Mouse (Mus musculus) hindbrain, embryonic 16.5 days (tissue): ENCODE data around the gene Itpripl2. TPM values are rescaled to one million over a fixed set of nuclear protein-coding genes. Genes with fewer than 3 reads are reported as not detected.

Experiments used
- ATAC-seq: fragments of 200-750 bp; cut with Nextera tagmentation; 2 replicates; pipeline ENCODE4 v1.8.0; 2017; ENCODE audit warnings: moderate TSS enrichment, moderate library complexity
- H3K27ac ChIP-seq: fragments of 300-500 bp; sonication (generic); 2 replicates; pipeline ENCODE4 v1.5.1; 2014; ENCODE audit warnings: low read depth, mild to moderate bottlenecking, control low read depth, low read length, moderate library complexity
- H3K27me3 ChIP-seq: fragments of 300-500 bp; sonication (generic); replicated peaks from 2 replicates; pipeline ENCODE4 v1.6.1; 2014; ENCODE audit warnings: low read length; ENCODE audit not compliant: control insufficient read depth, insufficient read depth
- H3K36me3 ChIP-seq: fragments of 300-500 bp; sonication (generic); 2 replicates; pipeline ENCODE4 v1.6.1; 2014; ENCODE audit warnings: mild to moderate bottlenecking, low read length, moderate library complexity, mixed read lengths; ENCODE audit not compliant: control insufficient read depth, insufficient read depth
- H3K4me1 ChIP-seq: fragments of 300-500 bp; sonication (generic); 2 replicates; pipeline ENCODE4 v1.6.1; 2014; ENCODE audit warnings: low read depth, low read length; ENCODE audit not compliant: control insufficient read depth, insufficient read depth
- H3K4me2 ChIP-seq: fragments of 300-500 bp; sonication (generic); 2 replicates; pipeline ENCODE4 v1.6.1; 2014; ENCODE audit warnings: mild to moderate bottlenecking, low read length, control low read depth, moderate library complexity
- H3K4me3 ChIP-seq: fragments of 300-500 bp; sonication (generic); 2 replicates; pipeline ENCODE4 v1.5.1; 2014; ENCODE audit warnings: mild to moderate bottlenecking, low read length, control low read depth, moderate library complexity
- H3K9ac ChIP-seq: fragments of 300-500 bp; sonication (generic); 2 replicates; pipeline ENCODE4 v1.6.1; 2014; ENCODE audit warnings: low read depth, mild to moderate bottlenecking, control low read depth, low read length, moderate library complexity
- H3K9me3 ChIP-seq: fragments of 300-500 bp; sonication (generic); 2 replicates; pipeline ENCODE4 v1.6.1; 2014; ENCODE audit warnings: mild to moderate bottlenecking, low read length, moderate library complexity; ENCODE audit not compliant: control insufficient read depth
- WGBS: fragments of 180-500 bp; shearing (Covaris S2); extraction: QIAGEN DNeasy Blood & Tissue Kit; methylation state at CpG from one replicate; pipeline ENCODE4 v1.1.7; 2014; 5-methylcytosine and 5-hydroxymethylcytosine counted together
- polyA plus RNA-seq: library from polyadenylated mRNA; unstranded; fragments of >200 nt; fragmentation: Nextera tagmentation; extraction: Ambion mirVana; gene quantifications from 2 replicates; pipeline ENCODE4 v1.2.1, GENCODE M21; 2015

Itpripl2 gene
- polyA plus RNA-seq, 1 experiment from 2014 or later, result 0.89 TPM

GRCm38 (mm10) chr7:118478835-118479312 lies 12.9 kb downstream of the Itpripl2 start:
- WGBS, result 70% methylated on average over 3 of the region's 3 CpGs
- no peak overlapping the region for H3K9ac ChIP-seq
- H3K4me2 ChIP-seq, result no peak overlapping the region
- no peaks in the 10 kb centered on the region for H3K27me3 ChIP-seq
- H3K4me1 ChIP-seq, result no peaks in the 10 kb centered on the region
- H3K4me3 ChIP-seq, result no peak overlapping the region
- H3K27ac ChIP-seq, result no peak overlapping the region
- no peak for ATAC-seq
- peaks cover 6% of the 10 kb centered on the region; the same call in 1 of the 2 replicates for H3K9me3 ChIP-seq
- no peaks in the 10 kb centered on the region for H3K36me3 ChIP-seq

DNA sequence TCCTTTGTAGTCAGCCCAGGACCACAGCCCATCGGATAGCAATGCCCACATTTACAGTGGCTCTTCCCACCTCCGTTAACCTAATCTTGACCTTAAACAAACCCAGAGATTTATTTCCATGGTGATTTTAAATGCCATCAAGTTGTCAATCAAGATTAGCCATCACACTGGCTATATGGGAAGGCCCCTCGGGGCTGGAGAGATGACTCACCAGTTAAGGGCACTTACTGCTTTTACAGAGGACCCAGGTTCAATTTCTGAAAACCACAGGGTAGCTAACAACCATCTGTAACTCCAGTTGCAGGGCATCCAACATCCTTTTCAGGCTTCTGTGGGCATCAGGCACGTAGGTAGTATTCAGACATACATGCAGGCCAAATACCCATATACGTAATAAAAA lies 15.3 kb downstream of the Itpripl2 start:
- no peak overlapping the region for H3K9ac ChIP-seq
- ATAC-seq, result no peak
- peaks cover 6% of the 10 kb centered on the region; the same call in 1 of the 2 replicates for H3K9me3 ChIP-seq
- no peak overlapping the region for H3K4me2 ChIP-seq
- no peak overlapping the region for H3K27ac ChIP-seq
- no peak overlapping the region for H3K4me3 ChIP-seq
- H3K27me3 ChIP-seq, result no peaks in the 10 kb centered on the region
- H3K4me1 ChIP-seq, result no peaks in the 10 kb centered on the region
- WGBS, result 82% methylated on average over 5 of the region's 5 CpGs
- no peaks in the 10 kb centered on the region for H3K36me3 ChIP-seq

GRCm38 (mm10) chr7:118475008-118475705 lies 16.6 kb downstream of the Itpripl2 start:
- 86% methylated on average over 7 of the region's 7 CpGs for WGBS

DNA sequence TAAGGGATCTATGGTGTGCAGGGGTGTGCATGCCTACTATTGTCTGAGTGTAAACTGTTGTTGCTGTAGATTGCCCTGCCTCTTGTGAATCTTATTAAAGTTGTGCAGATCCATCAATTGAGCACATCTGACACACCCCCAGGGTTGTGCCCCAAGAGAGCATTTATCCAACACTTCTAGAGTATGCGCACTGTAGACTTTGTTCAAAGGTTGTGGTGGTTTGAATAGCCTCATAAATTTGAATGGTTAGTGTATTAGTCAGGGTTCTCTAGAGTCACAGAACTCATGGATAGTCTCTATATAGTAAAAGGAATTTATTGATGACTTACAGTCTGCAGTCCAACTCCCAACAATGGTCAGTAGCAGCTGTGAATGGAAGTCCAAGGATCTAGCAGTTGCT lies 18.9 kb downstream of the Itpripl2 start:
- 78% methylated on average over 1 of the region's 1 CpGs for WGBS

More at GRCm38 (mm10) chr7:118475008-118475705, 16.6 kb downstream of the Itpripl2 start:
- Histone ChIP-seq H3K9me3 (peaks cover 6% of the 10 kb centered on the region; the same call in 1 of the 2 replicates), H3K27ac (no peak overlapping the region), H3K27me3 (no peaks in the 10 kb centered on the region), H3K4me2 (no peak overlapping the region), H3K9ac (no peak overlapping the region), H3K36me3 (no peaks in the 10 kb centered on the region), H3K4me1 (no peaks in the 10 kb centered on the region), H3K4me3 (no peak overlapping the region)
- no peak for ATAC-seq

GRCm38 (mm10) chr7:118468060-118468459 lies 23.7 kb downstream of the Itpripl2 start:
- H3K9me3 ChIP-seq, result no peaks in the 10 kb centered on the region; the same call in 1 of the 2 replicates
- ATAC-seq, result no peak
- no peaks in the 10 kb centered on the region for H3K27me3 ChIP-seq
- H3K27ac ChIP-seq, result no peak overlapping the region
- H3K4me2 ChIP-seq, result no peak overlapping the region
- 87% methylated on average over 3 of the region's 3 CpGs for WGBS
- no peaks in the 10 kb centered on the region for H3K36me3 ChIP-seq
- H3K4me1 ChIP-seq, result peaks cover 3% of the 10 kb centered on the region
- no peak overlapping the region for H3K9ac ChIP-seq
- H3K4me3 ChIP-seq, result no peak overlapping the region

More for the DNA sequence above, 18.9 kb downstream of the Itpripl2 start:
- Histone ChIP-seq H3K4me1 (no peaks in the 10 kb centered on the region), H3K9ac (no peak overlapping the region), H3K27me3 (no peaks in the 10 kb centered on the region), H3K36me3 (no peaks in the 10 kb centered on the region), H3K9me3 (peaks cover 6% of the 10 kb centered on the region; the same call in 1 of the 2 replicates), H3K4me2 (no peak overlapping the region), H3K4me3 (no peak overlapping the region), H3K27ac (no peak overlapping the region)
- ATAC-seq, result no peak

- H3K4me1 ChIP-seq, result peaks cover 8% of the 10 kb centered on the region
- no peak overlapping the region for H3K27ac ChIP-seq
- no peak overlapping the region for H3K4me3 ChIP-seq
- H3K9me3 ChIP-seq, result no peaks in the 10 kb centered on the region
- H3K27me3 ChIP-seq, result no peaks in the 10 kb centered on the region
- no peak overlapping the region for H3K9ac ChIP-seq
- H3K4me2 ChIP-seq, result no peak overlapping the region
- H3K36me3 ChIP-seq, result no peaks in the 10 kb centered on the region
- WGBS, result 57% methylated on average over 4 of the region's 4 CpGs
- no peak for ATAC-seq
Measured at GRCm38 (mm10) chr7:118464432-118464831, 27.3 kb downstream of the Itpripl2 start.

- 24% methylated on average over 11 of the region's 11 CpGs for WGBS
- H3K27me3 ChIP-seq, result no peaks in the 10 kb centered on the region
- peaks cover 8% of the 10 kb centered on the region for H3K4me1 ChIP-seq
- H3K4me3 ChIP-seq, result no peak overlapping the region
- peak; percentile 56 for ATAC-seq
- no peaks in the 10 kb centered on the region for H3K9me3 ChIP-seq
- H3K9ac ChIP-seq, result no peak overlapping the region
- no peak overlapping the region for H3K27ac ChIP-seq
- H3K4me2 ChIP-seq, result no peak overlapping the region
- H3K36me3 ChIP-seq, result no peaks in the 10 kb centered on the region
Measured at GRCm38 (mm10) chr7:118462818-118463762, 28.7 kb downstream of the Itpripl2 start.

DNA sequence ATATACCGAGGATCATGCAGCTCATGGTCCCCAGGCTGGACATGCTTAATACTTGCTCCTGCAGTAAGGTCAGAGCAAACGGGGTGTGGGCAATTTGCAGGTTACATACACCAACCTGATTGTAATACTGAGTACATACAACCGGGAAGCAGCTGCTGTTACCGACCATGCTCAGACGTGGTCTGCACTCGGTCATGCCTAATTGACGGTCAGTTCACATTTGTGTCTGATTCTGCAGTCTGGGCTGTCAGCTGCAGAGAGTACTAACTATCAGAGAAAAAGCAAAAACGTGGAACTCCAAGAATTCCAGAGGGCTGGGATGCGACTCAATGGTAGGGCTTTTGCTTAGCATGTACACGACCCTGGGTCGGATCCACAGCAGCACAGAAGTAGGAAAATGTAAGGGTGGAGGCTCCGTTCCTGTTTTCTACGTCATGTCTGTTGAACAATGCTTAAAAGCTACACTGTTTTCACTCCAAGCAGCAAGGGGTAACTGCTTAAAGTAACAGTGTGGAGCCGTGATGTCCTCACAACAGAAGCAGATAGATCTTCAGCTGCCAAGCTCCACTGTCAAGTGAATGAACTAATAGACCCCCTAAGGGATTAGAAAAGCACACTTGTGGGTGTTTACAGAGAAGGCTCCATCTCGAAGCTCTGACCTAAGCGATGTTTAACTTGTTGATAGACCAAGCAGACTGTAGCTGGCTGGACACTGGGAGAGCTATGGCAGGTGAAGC lies 30.2 kb downstream of the Itpripl2 start:
- no peaks in the 10 kb centered on the region for H3K9me3 ChIP-seq
- no peak overlapping the region for H3K4me3 ChIP-seq
- no peak overlapping the region for H3K27ac ChIP-seq
- H3K4me2 ChIP-seq, result 0 out of 2 replicates have a peak overlapping the region, but pooled peaks have one; percentile 6
- peaks cover 8% of the 10 kb centered on the region for H3K4me1 ChIP-seq
- no peaks in the 10 kb centered on the region for H3K27me3 ChIP-seq
- WGBS, result 35% methylated on average over 16 of the region's 16 CpGs
- H3K36me3 ChIP-seq, result no peaks in the 10 kb centered on the region
- peak; percentile 61 for ATAC-seq
- H3K9ac ChIP-seq, result no peak overlapping the region
